Mouse (Mus musculus) liver, adult 2 months (tissue): Measurements from ENCODE around the gene Fbxl17. TPM values are rescaled to one million over a fixed set of nuclear protein-coding genes. Genes with fewer than 3 reads are reported as not detected.

Experiments used
- DNase-seq: peaks from one replicate; pipeline ENCODE4 v3.0.0-alpha.2; 2011; ENCODE audit warnings: low read depth, low spot score; ENCODE audit errors: extremely low read depth
- H3K27ac ChIP-seq: fragments of 200-500 bp; replicated peaks from 2 replicates; pipeline ENCODE4 v1.5.1; 2012; ENCODE audit warnings: low read depth, mild to moderate bottlenecking, control low read depth, inconsistent platforms, low read length; ENCODE audit not compliant: insufficient read depth
- H3K27me3 ChIP-seq: fragments of 200-500 bp; 2 replicates; pipeline ENCODE4 v1.6.1; 2012; ENCODE audit warnings: mild to moderate bottlenecking, moderate library complexity, low read length, inconsistent platforms; ENCODE audit not compliant: control insufficient read depth, insufficient read depth
- H3K36me3 ChIP-seq: fragments of 200-500 bp; 2 replicates; pipeline ENCODE4 v1.6.1; 2012; ENCODE audit warnings: low read length, inconsistent platforms; ENCODE audit not compliant: control insufficient read depth, insufficient read depth
- H3K4me1 ChIP-seq: fragments of 200-500 bp; 2 replicates; pipeline ENCODE4 v1.6.1; 2011; ENCODE audit warnings: low read length; ENCODE audit not compliant: control insufficient read depth, insufficient read depth
- H3K4me3 ChIP-seq: fragments of 200-500 bp; 2 replicates; pipeline ENCODE4 v1.5.1; 2011; ENCODE audit warnings: low read depth, mild to moderate bottlenecking, control low read depth, low read length, moderate library complexity; ENCODE audit not compliant: insufficient read depth
- H3K79me2 ChIP-seq: fragments of 200-500 bp; 2 replicates; pipeline ENCODE4 v1.6.1; 2012; ENCODE audit warnings: inconsistent platforms, mild to moderate bottlenecking, low read length, moderate library complexity; ENCODE audit not compliant: control insufficient read depth, insufficient read depth
- H3K9ac ChIP-seq: fragments of 200-500 bp; 2 replicates; pipeline ENCODE4 v1.6.1; 2012; ENCODE audit warnings: low read depth, mild to moderate bottlenecking, control low read depth, inconsistent platforms, low read length
- CTCF ChIP-seq: fragments of 200-500 bp; IDR thresholded peaks from 2 replicates; pipeline ENCODE4 v1.5.1; 2011; ENCODE audit warnings: low read depth, low read length, control low read depth
- POLR2A ChIP-seq: fragments of 200-500 bp; IDR thresholded peaks from 2 replicates; pipeline ENCODE4 v1.6.1; 2011; ENCODE audit warnings: low read length, control low read depth; ENCODE audit not compliant: insufficient read depth; ENCODE audit errors: extremely low read depth
- WGBS: fragments of 180-500 bp; shearing (Covaris S2); methylation state at CpG from one replicate; pipeline ENCODE4 v1.1.7; 2018; 5-methylcytosine and 5-hydroxymethylcytosine counted together
- polyA plus RNA-seq: library from polyadenylated mRNA; depleted of rRNA; stranded (reverse); fragments of >200 nt; gene quantifications from 2 replicates; pipeline ENCODE4 v1.2.3, GENCODE M21; 2012
- total RNA-seq: library from RNA; depleted of rRNA; stranded (reverse); fragments of >200 nt; gene quantifications from 2 replicates; pipeline ENCODE4 v1.2.3, GENCODE M21; 2014

Gene Fbxl17
- total and polyA plus RNA-seq, 2 experiments: 5.4 to 12.2 TPM

- TF ChIP-seq CTCF (no peak), POLR2A (no peak)
- H3K27me3 ChIP-seq: no peaks in the 10 kb centered on the region
- no peak overlapping the region for H3K9ac ChIP-seq
- H3K79me2 ChIP-seq: peaks cover 15% of the 10 kb centered on the region; the same call in 1 of the 2 replicates
- no peak overlapping the region for H3K4me3 ChIP-seq
- 57% methylated on average over 3 of the region's 3 CpGs for WGBS
- no peaks in the 10 kb centered on the region; the same call in 1 of the 2 replicates for H3K36me3 ChIP-seq
- H3K27ac ChIP-seq: no peak overlapping the region
- DNase-seq: no peak
- H3K4me1 ChIP-seq: peaks cover 13% of the 10 kb centered on the region; the same call in 1 of the 2 replicates
These were observed 88.3 kb downstream of the Fbxl17 start for GRCm38 (mm10) chr17:63411564-63411963.

GRCm38 (mm10) chr17:63410101-63410500 is 89.7 kb downstream of the Fbxl17 start:
- DNase-seq: peak; percentile 75

DNA sequence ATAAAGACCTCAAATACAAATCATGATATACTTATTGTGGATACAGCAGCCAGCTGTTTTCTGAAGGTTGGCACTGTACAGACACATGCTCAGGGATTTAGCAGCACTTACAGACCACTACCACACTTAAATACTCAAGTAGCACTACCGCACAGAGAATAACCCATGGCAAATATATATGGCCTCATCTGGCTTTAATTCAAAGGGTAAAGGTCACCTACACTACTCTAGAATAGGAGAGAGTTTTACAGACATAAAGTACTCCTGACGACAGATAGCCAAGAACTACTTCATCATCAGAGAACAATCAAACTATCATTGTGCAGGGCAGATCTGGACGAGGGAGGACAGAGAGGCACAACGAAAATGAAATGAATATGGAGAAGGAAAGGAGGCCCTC is 93.9 kb downstream of the Fbxl17 start:
- Histone ChIP-seq H3K4me3 (no peak overlapping the region), H3K4me1 (peaks cover 29% of the 10 kb centered on the region), H3K27me3 (no peaks in the 10 kb centered on the region), H3K9ac (no peak overlapping the region), H3K36me3 (no peaks in the 10 kb centered on the region), H3K79me2 (peaks cover 3% of the 10 kb centered on the region; the same call in 1 of the 2 replicates), H3K27ac (no peak overlapping the region)
- DNase-seq: no peak
- TF ChIP-seq POLR2A (no peak), CTCF (no peak)
- 76% methylated on average over 4 of the region's 4 CpGs for WGBS

More at GRCm38 (mm10) chr17:63410101-63410500, 89.7 kb downstream of the Fbxl17 start:
- TF ChIP-seq CTCF (no peak), POLR2A (no peak)
- Histone ChIP-seq H3K9ac (no peak overlapping the region), H3K27ac (no peak overlapping the region), H3K4me1 (peaks cover 17% of the 10 kb centered on the region; the same call in 1 of the 2 replicates), H3K36me3 (no peaks in the 10 kb centered on the region; the same call in 1 of the 2 replicates), H3K27me3 (no peaks in the 10 kb centered on the region), H3K4me3 (no peak overlapping the region), H3K79me2 (peaks cover 15% of the 10 kb centered on the region; the same call in 1 of the 2 replicates)
- WGBS: 92% methylated on average over 2 of the region's 2 CpGs

DNA sequence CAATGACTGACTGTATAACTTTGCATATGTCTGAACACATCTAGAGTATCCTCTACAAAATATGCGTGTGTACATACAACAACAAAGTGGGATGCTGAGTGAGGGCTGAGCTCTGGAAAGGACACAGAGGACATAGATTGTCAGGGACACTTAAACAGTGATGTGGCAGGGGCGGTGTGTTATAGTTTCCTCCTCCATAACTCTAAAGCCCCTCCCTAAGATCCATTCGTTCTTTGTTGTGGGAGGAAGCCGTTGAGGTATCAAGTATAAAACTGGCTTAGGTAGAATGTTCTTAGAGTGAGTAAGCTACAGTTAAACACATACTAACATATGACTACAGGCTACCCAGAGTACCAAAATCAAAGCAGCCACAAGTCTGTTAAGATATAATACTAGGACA is 94.3 kb downstream of the Fbxl17 start:
- no peak overlapping the region for H3K9ac ChIP-seq
- H3K27ac ChIP-seq: no peak overlapping the region
- H3K4me1 ChIP-seq: peaks cover 28% of the 10 kb centered on the region
- H3K79me2 ChIP-seq: peaks cover 8% of the 10 kb centered on the region; the same call in 1 of the 2 replicates
- no peak overlapping the region for H3K4me3 ChIP-seq
- H3K27me3 ChIP-seq: no peaks in the 10 kb centered on the region
- no peak for TF ChIP-seq CTCF
- no peak for TF ChIP-seq POLR2A
- H3K36me3 ChIP-seq: no peaks in the 10 kb centered on the region
- no peak for DNase-seq
- WGBS: 86% methylated on average over 4 of the region's 4 CpGs

GRCm38 (mm10) chr17:63404968-63405367 is 94.8 kb downstream of the Fbxl17 start:
- DNase-seq: peak; percentile 47
- Histone ChIP-seq H3K4me3 (no peak overlapping the region), H3K79me2 (peaks cover 12% of the 10 kb centered on the region; the same call in 1 of the 2 replicates), H3K9ac (no peak overlapping the region), H3K27ac (no peak overlapping the region), H3K4me1 (peaks cover 23% of the 10 kb centered on the region), H3K36me3 (no peaks in the 10 kb centered on the region), H3K27me3 (no peaks in the 10 kb centered on the region)
- WGBS: 20% methylated on average over 2 of the region's 2 CpGs
- no peak for TF ChIP-seq CTCF
- no peak for TF ChIP-seq POLR2A

- H3K79me2 ChIP-seq: peaks cover 13% of the 10 kb centered on the region; the same call in 1 of the 2 replicates
- TF ChIP-seq POLR2A (no peak), CTCF (no peak)
- DNase-seq: peak; percentile 77
- H3K27ac ChIP-seq: peak overlapping the region; percentile 29; the same call in 1 of the 2 replicates
- H3K4me3 ChIP-seq: no peak overlapping the region
- no peaks in the 10 kb centered on the region for H3K36me3 ChIP-seq
- H3K4me1 ChIP-seq: peaks cover 20% of the 10 kb centered on the region
- no peaks in the 10 kb centered on the region for H3K27me3 ChIP-seq
- no peak overlapping the region for H3K9ac ChIP-seq
These were observed 95.9 kb downstream of the Fbxl17 start for GRCm38 (mm10) chr17:63403801-63404415.
